Mouse (Mus musculus) adrenal gland, postnatal 14 days (tissue): ENCODE data around the gene Gm21961. TPM values are rescaled to one million over a fixed set of nuclear protein-coding genes. Genes with fewer than 3 reads are reported as not detected.
"Not testable (repeated sequence)": the region's sequence is repeated elsewhere in the genome, so short reads cannot be mapped to it uniquely, and the experiment has no call there.

ENCODE experiments used
- DNase-seq: peaks from one replicate; pipeline ENCODE4 v3.0.0; 2021; ENCODE audit warnings: mixed read lengths
- long read RNA-seq, 2 experiments: library from polyadenylated mRNA; stranded (forward); transcript quantifications; one replicate each; pipeline ENCODE4 v2.0.0; 2021
- total RNA-seq: library from RNA; stranded (reverse); gene quantifications from 2 replicates; pipeline ENCODE4 v1.2.3, GENCODE M21; 2021

Gene Gm21961
- not detected in 2 replicates for total RNA-seq
- long read RNA-seq, experiment 1, result 0 reads
- long read RNA-seq, experiment 2, result 0 reads

DNA sequence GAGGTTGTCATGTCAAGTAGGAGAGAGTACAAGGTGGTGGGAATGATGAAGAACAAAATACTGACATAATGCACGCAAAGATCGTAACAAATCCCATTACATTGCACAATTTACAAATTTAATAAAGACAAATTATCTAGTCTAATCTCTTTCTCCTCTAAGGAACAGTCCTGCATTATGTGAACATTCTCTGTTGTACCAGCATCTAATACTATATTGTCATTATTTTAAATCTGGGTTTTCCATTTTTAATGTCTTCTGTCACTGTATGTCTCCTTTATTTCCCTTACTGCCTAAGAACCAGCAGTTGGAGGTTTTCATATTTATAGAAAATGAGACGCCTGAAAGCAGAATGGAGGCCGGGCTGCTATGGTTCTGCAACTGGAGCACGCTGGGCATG is at the start of gene Gm21961:
TSS of gene Gm21961 (minus strand) at position 101 of the 400 bp plus-strand sequence.
- no peak for DNase-seq

GRCm38 (mm10) chr15:65041999-65042398 is 27.3 kb upstream of the Gm21961 start:
- DNase-seq, result no peak

DNA sequence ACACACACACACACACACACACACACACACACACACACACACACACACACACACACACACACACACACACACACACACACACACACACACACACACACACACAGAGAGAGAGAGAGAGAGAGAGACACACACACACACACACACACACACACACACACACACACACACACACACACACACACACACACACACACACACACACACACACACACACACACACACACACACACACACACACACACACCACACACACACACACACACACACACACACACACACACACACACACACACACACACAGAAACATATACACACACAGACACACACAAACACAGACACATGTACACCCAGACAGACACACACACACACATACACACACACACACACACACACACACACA is 24.5 kb upstream of the Gm21961 start:
- not testable (repeated sequence) for DNase-seq

DNA sequence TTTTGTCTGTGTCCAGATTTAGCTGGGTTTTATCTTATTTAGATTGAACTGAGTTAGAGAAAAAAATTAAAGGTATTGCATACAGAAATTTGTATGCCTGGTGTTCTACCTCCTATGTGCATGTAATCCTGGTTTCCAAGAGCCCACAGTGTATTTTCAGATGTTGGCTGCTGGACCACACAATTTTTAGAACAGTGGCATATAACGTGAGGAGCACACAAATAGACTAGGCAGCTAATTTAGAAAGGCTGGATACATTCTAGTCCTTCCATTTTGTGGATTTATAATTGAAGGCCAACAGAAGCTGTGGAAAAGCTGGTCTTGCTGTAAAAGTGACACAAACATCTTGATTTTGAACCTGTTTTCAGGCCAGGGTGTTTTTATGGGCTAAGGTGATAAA is 3.3 kb upstream of the Gm21961 start:
- no peak for DNase-seq

- no peak for DNase-seq
Measured at GRCm38 (mm10) chr15:65006177-65006576, 8.5 kb downstream of the Gm21961 start.

DNA sequence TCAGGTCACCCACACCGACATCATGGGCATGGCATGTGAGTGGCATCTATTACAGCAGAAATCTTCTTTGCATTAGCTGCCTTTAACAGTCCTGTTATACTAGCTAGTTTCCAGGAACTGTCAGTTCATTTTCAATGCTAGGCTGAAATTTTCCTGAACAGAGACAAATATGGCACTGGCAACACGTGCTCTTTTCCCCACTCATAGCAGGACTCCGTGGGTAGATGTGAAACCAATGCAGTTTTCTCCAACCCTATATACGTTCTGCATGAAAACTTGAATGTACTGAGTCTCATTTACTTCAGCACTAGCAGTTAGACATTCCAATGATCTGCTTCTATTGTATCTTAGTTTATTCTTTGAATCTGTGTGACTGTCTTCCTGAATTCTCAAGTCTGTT is 20.2 kb downstream of the Gm21961 start:
- no peak for DNase-seq

GRCm38 (mm10) chr15:64979976-64980375 is 34.7 kb downstream of the Gm21961 start:
- DNase-seq, result no peak

- no peak for DNase-seq
Measured at GRCm38 (mm10) chr15:64976044-64976805, 38.5 kb downstream of the Gm21961 start.

Other genes starting within 250 kb of the Gm21961 start
- gene Gm21798, start 197.2 kb downstream of the Gm21961 start, total RNA-seq, result not detected in 2 replicates